Mouse (Mus musculus): ENCODE measurements at regions not wholly inside any gene's neighbourhood (a gene's known extent, or its start where the extent isn't known, plus 50 kb on each side); places are given as distances from the start of the nearest gene placed in this dataset.

GRCm38 (mm10) chr16:95811092-95811491 is 109.2 kb downstream of the Ets2 start:
- TF ChIP-seq POLR2A (IDR thresholded peaks at IDR 0.05; ENCODE audit: extremely low read depth, insufficient read depth, low read length), result no peak
- no peak for TF ChIP-seq CTCF (IDR thresholded peaks at IDR 0.05; ENCODE audit: extremely low read depth, insufficient read depth, low read length)
- no peak overlapping the region for H3K27ac ChIP-seq (ENCODE audit: insufficient read depth, low read length)
- no peak overlapping the region for H3K4me3 ChIP-seq (ENCODE audit: insufficient read depth, low read length)
- H3K4me1 ChIP-seq (ENCODE audit: control insufficient read depth, insufficient read depth, low read length), result peaks cover 6% of the 10 kb centered on the region

- TF ChIP-seq POLR2A (IDR thresholded peaks at IDR 0.05; ENCODE audit: extremely low read depth, insufficient read depth, low read length), result no peak
- no peak for TF ChIP-seq CTCF (IDR thresholded peaks at IDR 0.05; ENCODE audit: extremely low read depth, insufficient read depth, low read length)
- H3K27ac ChIP-seq (ENCODE audit: insufficient read depth, low read length), result no peak overlapping the region
- H3K4me3 ChIP-seq (ENCODE audit: insufficient read depth, low read length), result no peak overlapping the region
- H3K4me1 ChIP-seq (ENCODE audit: control insufficient read depth, insufficient read depth, low read length), result peaks cover under 1% of the 10 kb centered on the region
Measured at GRCm38 (mm10) chr16:95809127-95809876, 107.4 kb downstream of the Ets2 start.

- TF ChIP-seq POLR2A (IDR thresholded peaks at IDR 0.05; ENCODE audit: extremely low read depth, insufficient read depth, low read length) (no peak), CTCF (IDR thresholded peaks at IDR 0.05; ENCODE audit: extremely low read depth, insufficient read depth, low read length) (no peak)
- H3K4me3 ChIP-seq (ENCODE audit: insufficient read depth, low read length), result no peak overlapping the region
- peaks cover 6% of the 10 kb centered on the region for H3K4me1 ChIP-seq (ENCODE audit: control insufficient read depth, insufficient read depth, low read length)
- no peak overlapping the region for H3K27ac ChIP-seq (ENCODE audit: insufficient read depth, low read length)
Measured at GRCm38 (mm10) chr16:95806510-95806909, 104.6 kb downstream of the Ets2 start.

GRCm38 (mm10) chr16:95804199-95804598 is 102.3 kb downstream of the Ets2 start:
- H3K4me3 ChIP-seq (ENCODE audit: insufficient read depth, low read length), result no peak overlapping the region
- TF ChIP-seq POLR2A (IDR thresholded peaks at IDR 0.05; ENCODE audit: extremely low read depth, insufficient read depth, low read length) (no peak), CTCF (IDR thresholded peaks at IDR 0.05; ENCODE audit: extremely low read depth, insufficient read depth, low read length) (no peak)
- peaks cover 6% of the 10 kb centered on the region for H3K4me1 ChIP-seq (ENCODE audit: control insufficient read depth, insufficient read depth, low read length)
- no peak overlapping the region for H3K27ac ChIP-seq (ENCODE audit: insufficient read depth, low read length)

- Histone ChIP-seq H3K27ac (ENCODE audit: insufficient read depth, low read length) (peak overlapping the region; percentile 80), H3K4me1 (ENCODE audit: control insufficient read depth, insufficient read depth, low read length) (peaks cover 11% of the 10 kb centered on the region), H3K4me3 (ENCODE audit: insufficient read depth, low read length) (no peak overlapping the region)
- TF ChIP-seq CTCF (IDR thresholded peaks at IDR 0.05; ENCODE audit: extremely low read depth, insufficient read depth, low read length) (no peak), POLR2A (IDR thresholded peaks at IDR 0.05; ENCODE audit: extremely low read depth, insufficient read depth, low read length) (no peak)
Measured at GRCm38 (mm10) chr16:95802641-95803040, 100.8 kb downstream of the Ets2 start.

GRCm38 (mm10) chr16:95802207-95802606 is 100.3 kb downstream of the Ets2 start:
- peaks cover 11% of the 10 kb centered on the region for H3K4me1 ChIP-seq (ENCODE audit: control insufficient read depth, insufficient read depth, low read length)
- H3K27ac ChIP-seq (ENCODE audit: insufficient read depth, low read length), result peak overlapping the region; percentile 80
- TF ChIP-seq POLR2A (IDR thresholded peaks at IDR 0.05; ENCODE audit: extremely low read depth, insufficient read depth, low read length) (no peak), CTCF (IDR thresholded peaks at IDR 0.05; ENCODE audit: extremely low read depth, insufficient read depth, low read length) (no peak)
- no peak overlapping the region for H3K4me3 ChIP-seq (ENCODE audit: insufficient read depth, low read length)

GRCm38 (mm10) chr16:95800911-95801442 is 99.1 kb downstream of the Ets2 start:
- no peak overlapping the region for H3K27ac ChIP-seq (ENCODE audit: insufficient read depth, low read length)
- no peak for TF ChIP-seq POLR2A (IDR thresholded peaks at IDR 0.05; ENCODE audit: extremely low read depth, insufficient read depth, low read length)
- no peak for TF ChIP-seq CTCF (IDR thresholded peaks at IDR 0.05; ENCODE audit: extremely low read depth, insufficient read depth, low read length)
- peaks cover 11% of the 10 kb centered on the region for H3K4me1 ChIP-seq (ENCODE audit: control insufficient read depth, insufficient read depth, low read length)
- no peak overlapping the region for H3K4me3 ChIP-seq (ENCODE audit: insufficient read depth, low read length)

GRCm38 (mm10) chr16:95798582-95798981 is 96.7 kb downstream of the Ets2 start:
- TF ChIP-seq CTCF (IDR thresholded peaks at IDR 0.05; ENCODE audit: extremely low read depth, insufficient read depth, low read length) (no peak), POLR2A (IDR thresholded peaks at IDR 0.05; ENCODE audit: extremely low read depth, insufficient read depth, low read length) (no peak)
- H3K27ac ChIP-seq (ENCODE audit: insufficient read depth, low read length), result no peak overlapping the region
- H3K4me3 ChIP-seq (ENCODE audit: insufficient read depth, low read length), result no peak overlapping the region
- peaks cover 11% of the 10 kb centered on the region for H3K4me1 ChIP-seq (ENCODE audit: control insufficient read depth, insufficient read depth, low read length)

GRCm38 (mm10) chr16:95798099-95798498 is 96.2 kb downstream of the Ets2 start:
- no peak overlapping the region for H3K4me3 ChIP-seq (ENCODE audit: insufficient read depth, low read length)
- TF ChIP-seq POLR2A (IDR thresholded peaks at IDR 0.05; ENCODE audit: extremely low read depth, insufficient read depth, low read length), result no peak
- no peak for TF ChIP-seq CTCF (IDR thresholded peaks at IDR 0.05; ENCODE audit: extremely low read depth, insufficient read depth, low read length)
- H3K4me1 ChIP-seq (ENCODE audit: control insufficient read depth, insufficient read depth, low read length), result peaks cover 11% of the 10 kb centered on the region
- no peak overlapping the region for H3K27ac ChIP-seq (ENCODE audit: insufficient read depth, low read length)

- Histone ChIP-seq H3K4me3 (ENCODE audit: insufficient read depth, low read length) (no peak overlapping the region), H3K4me1 (ENCODE audit: control insufficient read depth, insufficient read depth, low read length) (peaks cover 7% of the 10 kb centered on the region), H3K27ac (ENCODE audit: insufficient read depth, low read length) (no peak overlapping the region)
- TF ChIP-seq CTCF (IDR thresholded peaks at IDR 0.05; ENCODE audit: extremely low read depth, insufficient read depth, low read length) (no peak), POLR2A (IDR thresholded peaks at IDR 0.05; ENCODE audit: extremely low read depth, insufficient read depth, low read length) (no peak)
Measured at GRCm38 (mm10) chr16:95797141-95797540, 95.3 kb downstream of the Ets2 start.
